Mouse (Mus musculus): ENCODE measurements around the gene Yeats2.

Gene Yeats2

GRCm38 (mm10) chr16:20191161-20191882 is 50.5 kb downstream of the Yeats2 start:
- DNase-seq (ENCODE audit: low read depth in 2 of 2, low spot score in 2 of 2) = no peak

GRCm38 (mm10) chr16:20192043-20192442 is 51.2 kb downstream of the Yeats2 start:
- DNase-seq (ENCODE audit: low read depth in 2 of 2, low spot score in 2 of 2) = no peak

GRCm38 (mm10) chr16:20195546-20195945 is 54.7 kb downstream of the Yeats2 start:
- no peak for DNase-seq (ENCODE audit: low read depth in 2 of 2, low spot score in 2 of 2)

- no peak for DNase-seq (ENCODE audit: low read depth in 2 of 2, low spot score in 2 of 2)
Observed at GRCm38 (mm10) chr16:20196962-20197361, 56.1 kb downstream of the Yeats2 start.

- no peak for DNase-seq (ENCODE audit: low read depth in 2 of 2, low spot score in 2 of 2)
Observed at GRCm38 (mm10) chr16:20199501-20200201, 58.8 kb downstream of the Yeats2 start.

GRCm38 (mm10) chr16:20213591-20214226 is 72.8 kb downstream of the Yeats2 start:
- DNase-seq (ENCODE audit: low read depth in 2 of 2, low spot score in 2 of 2) = peak; percentile 8 to 32

GRCm38 (mm10) chr16:20222726-20223125 is 81.9 kb downstream of the Yeats2 start:
- no peak for DNase-seq (ENCODE audit: low read depth in 2 of 2, low spot score in 2 of 2)

- DNase-seq (ENCODE audit: low read depth in 2 of 2, low spot score in 2 of 2) = no peak
Observed at GRCm38 (mm10) chr16:20226676-20227075, 85.8 kb downstream of the Yeats2 start.

- no peak for DNase-seq (ENCODE audit: low read depth in 2 of 2, low spot score in 2 of 2)
Observed at GRCm38 (mm10) chr16:20227504-20227903, 86.6 kb downstream of the Yeats2 start.

- no peak for DNase-seq (ENCODE audit: low read depth in 2 of 2, low spot score in 2 of 2)
Observed at GRCm38 (mm10) chr16:20228167-20228566, 87.3 kb downstream of the Yeats2 start.

- no peak for DNase-seq (ENCODE audit: low read depth in 2 of 2, low spot score in 2 of 2)
Observed at GRCm38 (mm10) chr16:20234406-20234805, 93.5 kb downstream of the Yeats2 start.

GRCm38 (mm10) chr16:20237426-20237825 is 96.6 kb downstream of the Yeats2 start:
- DNase-seq (ENCODE audit: low read depth in 2 of 2, low spot score in 2 of 2) = no peak

GRCm38 (mm10) chr16:20238646-20239045 is 97.8 kb downstream of the Yeats2 start:
- DNase-seq (ENCODE audit: low read depth in 2 of 2, low spot score in 2 of 2) = no peak

GRCm38 (mm10) chr16:20240468-20241414 is 99.9 kb downstream of the Yeats2 start, which contains the start of gene Map6d1:
Gene Map6d1, minus strand, starts transcription at chr16:20241358.
- DNase-seq (ENCODE audit: low read depth in 2 of 2, low spot score in 2 of 2) = no peak

- no peak for DNase-seq (ENCODE audit: low read depth in 2 of 2, low spot score in 2 of 2)
Observed at GRCm38 (mm10) chr16:20247103-20247502, 106.2 kb downstream of the Yeats2 start.

- DNase-seq (ENCODE audit: low read depth in 2 of 2, low spot score in 2 of 2) = no peak
Observed at GRCm38 (mm10) chr16:20248442-20249174, 107.7 kb downstream of the Yeats2 start.

GRCm38 (mm10) chr16:20257926-20258325 is 117.1 kb downstream of the Yeats2 start:
- no peak for DNase-seq (ENCODE audit: low read depth in 2 of 2, low spot score in 2 of 2)

GRCm38 (mm10) chr16:20265089-20265488 is 124.2 kb downstream of the Yeats2 start:
- DNase-seq (ENCODE audit: low read depth in 2 of 2, low spot score in 2 of 2) = no peak

- no peak for DNase-seq (ENCODE audit: low read depth in 2 of 2, low spot score in 2 of 2)
Observed at GRCm38 (mm10) chr16:20271339-20271738, 130.5 kb downstream of the Yeats2 start.

GRCm38 (mm10) chr16:20272994-20273393 is 132.1 kb downstream of the Yeats2 start:
- DNase-seq (ENCODE audit: low read depth in 2 of 2, low spot score in 2 of 2) = no peak

Data from CD8-positive naive resting alpha-beta T cell, adult 2 months (primary cell).